8 mouse cellular contexts compared by ENCODE assay signal in genomic region chr12:80389448-80389847, GRCm38 (mm10). TPM values are rescaled to one million over a fixed set of nuclear protein-coding genes. Genes with fewer than 3 reads are reported as not detected.
A peak's percentile ranks its signal among the peaks of the same experiment; 100 is the strongest.
DNase-seq lines count a peak whose midpoint lies in the region; ATAC-seq and TF ChIP-seq lines count a peak whose summit lies in the region.

No protein-coding gene starts in this region.

- TF ChIP-seq CTCF in lung, embryonic 14.5 days (IDR thresholded peaks at IDR 0.05; ENCODE audit: low read depth) = peak; percentile 65

- H3K36me3 ChIP-seq in hindbrain, embryonic 14.5 days (replicated peaks; ENCODE audit: control insufficient read depth, insufficient read depth) = peaks cover 34% of the 10 kb centered on the region
- H3K36me3 ChIP-seq in hindbrain, embryonic 12.5 days = peaks cover 7% of the 10 kb centered on the region
- H3K36me3 ChIP-seq in lung, embryonic 14.5 days (ENCODE audit: insufficient read depth) = peaks cover 29% of the 10 kb centered on the region; the same call in 1 of the 2 replicates
- peaks cover 11% of the 10 kb centered on the region for H3K36me3 ChIP-seq in forebrain, embryonic 13.5 days (ENCODE audit: poor library complexity, severe bottlenecking)

- H3K27me3 ChIP-seq in hindbrain, embryonic 14.5 days (ENCODE audit: control insufficient read depth, insufficient read depth, low read length) = no peaks in the 10 kb centered on the region
- H3K27me3 ChIP-seq in hindbrain, embryonic 12.5 days = no peaks in the 10 kb centered on the region
- no peaks in the 10 kb centered on the region for H3K27me3 ChIP-seq in lung, embryonic 14.5 days (ENCODE audit: insufficient read depth, low read length)
- no peaks in the 10 kb centered on the region for H3K27me3 ChIP-seq in forebrain, embryonic 13.5 days

- WGBS in hindbrain, embryonic 14.5 days = 74% methylated on average over 3 of the region's 3 CpGs
- WGBS in hindbrain, embryonic 12.5 days = 83% methylated on average over 3 of the region's 3 CpGs
- 48% methylated on average over 3 of the region's 3 CpGs for WGBS in lung, embryonic 14.5 days
- 66% methylated on average over 3 of the region's 3 CpGs for WGBS in forebrain, embryonic 13.5 days

- H3K9ac ChIP-seq in hindbrain, embryonic 14.5 days = no peak overlapping the region
- H3K9ac ChIP-seq in hindbrain, embryonic 12.5 days = no peak overlapping the region
- H3K9ac ChIP-seq in lung, embryonic 14.5 days = no peak overlapping the region
- H3K9ac ChIP-seq in forebrain, embryonic 13.5 days = no peak overlapping the region

- DNase-seq in hindbrain, embryonic 14.5 days (ENCODE audit: low spot score) = peak; percentile 47
- peak; percentile 19 for DNase-seq in A20 (ENCODE audit: low read depth, low spot score)
- peak; percentile 79 for DNase-seq in MN1 (ENCODE audit: low spot score)
- peak; percentile 75 for DNase-seq in lung, embryonic 14.5 days
- DNase-seq in right cerebral cortex, postnatal 25 days = no peak

- no peak overlapping the region for H3K27ac ChIP-seq in hindbrain, embryonic 14.5 days
- no peak overlapping the region for H3K27ac ChIP-seq in hindbrain, embryonic 12.5 days
- no peak overlapping the region for H3K27ac ChIP-seq in lung, embryonic 14.5 days (ENCODE audit: low read depth)
- H3K27ac ChIP-seq in forebrain, embryonic 13.5 days = no peak overlapping the region

- no peaks in the 10 kb centered on the region for H3K9me3 ChIP-seq in hindbrain, embryonic 14.5 days (ENCODE audit: control insufficient read depth, low read length)
- H3K9me3 ChIP-seq in hindbrain, embryonic 12.5 days (replicated peaks) = no peaks in the 10 kb centered on the region
- H3K9me3 ChIP-seq in lung, embryonic 14.5 days (ENCODE audit: low read depth, low read length) = no peaks in the 10 kb centered on the region
- H3K9me3 ChIP-seq in forebrain, embryonic 13.5 days (replicated peaks) = no peaks in the 10 kb centered on the region

- ATAC-seq in hindbrain, embryonic 14.5 days (ENCODE audit: low FRiP score) = no peak
- no peak for ATAC-seq in hindbrain, embryonic 12.5 days (ENCODE audit: low FRiP score)
- ATAC-seq in lung, embryonic 14.5 days (ENCODE audit: insufficient read depth) = no peak
- no peak for ATAC-seq in forebrain, embryonic 13.5 days
- ATAC-seq in cerebellum, adult (ENCODE audit: insufficient number of reproducible peaks, low FRiP score, low TSS enrichment) = no peak

- H3K4me2 ChIP-seq in hindbrain, embryonic 14.5 days (replicated peaks) = no peak overlapping the region
- H3K4me2 ChIP-seq in hindbrain, embryonic 12.5 days (replicated peaks) = no peak overlapping the region
- no peak overlapping the region for H3K4me2 ChIP-seq in lung, embryonic 14.5 days
- H3K4me2 ChIP-seq in forebrain, embryonic 13.5 days = no peak overlapping the region

- H3K4me1 ChIP-seq in hindbrain, embryonic 14.5 days (replicated peaks; ENCODE audit: control insufficient read depth, insufficient read depth, low read length) = no peaks in the 10 kb centered on the region
- no peaks in the 10 kb centered on the region for H3K4me1 ChIP-seq in hindbrain, embryonic 12.5 days
- no peaks in the 10 kb centered on the region for H3K4me1 ChIP-seq in lung, embryonic 14.5 days (ENCODE audit: insufficient read depth)
- no peaks in the 10 kb centered on the region for H3K4me1 ChIP-seq in forebrain, embryonic 13.5 days

- no peak overlapping the region for H3K4me3 ChIP-seq in hindbrain, embryonic 14.5 days (replicated peaks; ENCODE audit: low read length)
- H3K4me3 ChIP-seq in hindbrain, embryonic 12.5 days = no peak overlapping the region
- H3K4me3 ChIP-seq in lung, embryonic 14.5 days (ENCODE audit: low read depth, low read length) = no peak overlapping the region
- no peak overlapping the region for H3K4me3 ChIP-seq in forebrain, embryonic 13.5 days

RNA-seq across cellular contexts. Expression of gene Dcaf5, which starts 47.0 kb away (rescaled TPM):
- 24.3 and 24.9 TPM in 2 replicates for polyA plus RNA-seq in hindbrain, embryonic 14.5 days (2014; fragmentation: Nextera tagmentation; extraction: Ambion mirVana)
- 28.1 and 30.5 TPM in 2 replicates for polyA plus RNA-seq in hindbrain, embryonic 12.5 days (2016; fragmentation: Nextera tagmentation; extraction: Ambion mirVana)
- 9.9 and 10.7 TPM in 2 replicates for polyA plus RNA-seq in lung, embryonic 14.5 days (2014; fragmentation: Nextera tagmentation; extraction: Ambion mirVana)
- 16.1 and 19.5 TPM in 2 replicates for polyA plus RNA-seq in forebrain, embryonic 13.5 days (2015; fragmentation: Nextera tagmentation; extraction: Ambion mirVana)
